ENCODE assay signal across 23 mouse cellular contexts in genomic region chr3:41572968-41573367, GRCm38 (mm10). TPM values are rescaled to one million over a fixed set of nuclear protein-coding genes. Genes with fewer than 3 reads are reported as not detected.
DNase-seq lines count a peak whose midpoint lies in the region; ATAC-seq lines count a peak whose summit lies in the region.
"Had no signal": no experiment of that assay in that cellular context is flagged by ENCODE, and none has a peak within 500 bp of the region (broad histone marks: within the 10 kb centered on the region; RNA-seq: fewer than 3 reads in every experiment).

No protein-coding gene starts in this region.

- DNase-seq in cerebellum, adult 9-10 months: peak; percentile 8
- DNase-seq in cerebellum, postnatal 4 days (ENCODE audit: low spot score in 2 of 2): no peak
- no peak for DNase-seq in frontal cortex, adult 2 months (ENCODE audit: extremely low spot score in 1 of 2, low spot score in 1 of 2)
- peak; percentile 17 for DNase-seq in midbrain, embryonic 11.5 days (ENCODE audit: low spot score, missing footprints)
- peak; percentile 61 for DNase-seq in brain, adult 2 months (ENCODE audit: low read depth, low spot score)
- no peak for DNase-seq in kidney, postnatal 25 days
- DNase-seq: adrenal gland, adult 2 months; adrenal gland, adult 8-10 months; adrenal gland, postnatal 10 days; adrenal gland, postnatal 14 days; adrenal gland, postnatal 25 days; adrenal gland, postnatal 36 days; B cell, adult 2 months; cerebellum, adult 11 months; cerebellum, adult 11-12 months; cerebellum, adult 18-20 months had no signal

- ATAC-seq in frontal cortex, adult (ENCODE audit: low TSS enrichment): peak; percentile 84
- no peak for ATAC-seq in midbrain, embryonic 11.5 days (ENCODE audit: low FRiP score)
- no peak for ATAC-seq in midbrain, embryonic 15.5 days (replicated peaks)
- ATAC-seq: activated CD4-positive, CD25-positive, alpha-beta regulatory T cell, adult 4 months; CD4-positive, CD25-positive, alpha-beta regulatory T cell, adult 4 months; Patski had no signal

- H3K27me3 ChIP-seq in midbrain, embryonic 11.5 days (ENCODE audit: control insufficient read depth, insufficient read depth, low read length): no peaks in the 10 kb centered on the region
- H3K27me3 ChIP-seq in midbrain, embryonic 15.5 days (replicated peaks): no peaks in the 10 kb centered on the region
- H3K27me3 ChIP-seq: CH12.LX, Patski had no signal

- no peak overlapping the region for H3K4me2 ChIP-seq in midbrain, embryonic 11.5 days
- no peak overlapping the region for H3K4me2 ChIP-seq in midbrain, embryonic 15.5 days

- no peak overlapping the region for H3K4me3 ChIP-seq in midbrain, embryonic 11.5 days (ENCODE audit: low read depth, low read length)
- no peak overlapping the region for H3K4me3 ChIP-seq in midbrain, embryonic 15.5 days

- no peaks in the 10 kb centered on the region for H3K9me3 ChIP-seq in midbrain, embryonic 11.5 days (ENCODE audit: control insufficient read depth, low read length)
- no peaks in the 10 kb centered on the region for H3K9me3 ChIP-seq in midbrain, embryonic 15.5 days
- H3K9me3 ChIP-seq: G1E had no signal

- H3K9ac ChIP-seq in midbrain, embryonic 11.5 days (ENCODE audit: low read length): no peak overlapping the region
- H3K9ac ChIP-seq in midbrain, embryonic 15.5 days: no peak overlapping the region

- no peaks in the 10 kb centered on the region for H3K36me3 ChIP-seq in midbrain, embryonic 11.5 days (ENCODE audit: control insufficient read depth, insufficient read depth, low read length)
- no peaks in the 10 kb centered on the region for H3K36me3 ChIP-seq in midbrain, embryonic 15.5 days (replicated peaks)

- peaks cover 8% of the 10 kb centered on the region; the same call in 1 of the 2 replicates for H3K4me1 ChIP-seq in midbrain, embryonic 11.5 days (ENCODE audit: control insufficient read depth, insufficient read depth, low read length)
- H3K4me1 ChIP-seq in midbrain, embryonic 15.5 days: no peaks in the 10 kb centered on the region

- WGBS in midbrain, embryonic 11.5 days: 92% methylated on average over 11 of the region's 11 CpGs
- WGBS in midbrain, embryonic 15.5 days: 91% methylated on average over 11 of the region's 11 CpGs

- H3K27ac ChIP-seq in midbrain, embryonic 11.5 days (ENCODE audit: low read depth, low read length): no peak overlapping the region
- no peak overlapping the region for H3K27ac ChIP-seq in midbrain, embryonic 15.5 days

RNA-seq across cellular contexts. Expression of gene Jade1, which starts 17.4 kb away (rescaled TPM):
- polyA plus RNA-seq in frontal cortex, adult 2 months (2012; rRNA removed): 31.3 and 31.4 TPM in 2 replicates
- 17.1 and 20.2 TPM in 2 replicates for polyA plus RNA-seq in midbrain, embryonic 11.5 days (2014; fragmentation: Nextera tagmentation; extraction: Ambion mirVana)
- polyA plus RNA-seq in midbrain, embryonic 15.5 days (2015; fragmentation: Nextera tagmentation; extraction: Ambion mirVana): 13.8 and 14.0 TPM in 2 replicates

Comparison
In these comparisons a context has a peak if more than half of its experiments do, and no peak if none do; other contexts are left out.
1. DNase-seq: peak in cerebellum, adult 9-10 months (single experiment), midbrain, embryonic 11.5 days (single experiment) and brain, adult 2 months (single experiment); none in cerebellum, postnatal 4 days (0 of 2), frontal cortex, adult 2 months (0 of 2) and kidney, postnatal 25 days (0 of 2).